Mouse (Mus musculus) heart, adult 2 months (tissue): ENCODE results near the gene Crip3. TPM values are rescaled to one million over a fixed set of nuclear protein-coding genes. Genes with fewer than 3 reads are reported as not detected.
A peak's percentile ranks its signal among the peaks of the same experiment; 100 is the strongest.

Experiments used
- DNase-seq, 2 experiments: peaks; one replicate each; pipeline ENCODE4 v3.0.0; 2021
- H3K27ac ChIP-seq: fragments of 200-600 bp; 2 replicates; pipeline ENCODE4 v1.8.1; 2022
- H3K27me3 ChIP-seq: fragments of 200-500 bp; 2 replicates; pipeline ENCODE4 v1.6.1; 2012; ENCODE audit warnings: mild to moderate bottlenecking, low read length, inconsistent platforms, mixed read lengths; ENCODE audit not compliant: control insufficient read depth, insufficient read depth
- H3K36me3 ChIP-seq: fragments of 200-500 bp; 2 replicates; pipeline ENCODE4 v1.6.1; 2012; ENCODE audit warnings: low read length, inconsistent platforms; ENCODE audit not compliant: control insufficient read depth, insufficient read depth
- H3K4me1 ChIP-seq: fragments of 200-500 bp; 2 replicates; pipeline ENCODE4 v1.6.1; 2011; ENCODE audit warnings: low read length; ENCODE audit not compliant: control insufficient read depth, insufficient read depth
- H3K4me3 ChIP-seq: fragments of 200-600 bp; 2 replicates; pipeline ENCODE4 v1.8.1; 2022
- H3K79me2 ChIP-seq: fragments of 200-500 bp; replicated peaks from 2 replicates; pipeline ENCODE4 v1.6.1; 2012; ENCODE audit warnings: mild to moderate bottlenecking, inconsistent platforms, low read length, moderate library complexity, mixed read lengths; ENCODE audit not compliant: control insufficient read depth, insufficient read depth
- H3K9ac ChIP-seq: fragments of 200-500 bp; 2 replicates; pipeline ENCODE4 v1.6.1; 2012; ENCODE audit warnings: low read depth, mild to moderate bottlenecking, control low read depth, inconsistent platforms, low read length, mixed read lengths
- CTCF ChIP-seq: fragments of 200-600 bp; IDR thresholded peaks from 2 replicates; pipeline ENCODE4 v1.8.1; 2022; ENCODE audit warnings: antibody characterized with exemption, mild to moderate bottlenecking, moderate library complexity
- EP300 ChIP-seq: fragments of 200-500 bp; IDR thresholded peaks from 2 replicates; pipeline ENCODE4 v1.6.1; 2011; ENCODE audit warnings: low read depth, low read length, control low read depth; ENCODE audit not compliant: insufficient read depth
- POLR2A ChIP-seq: fragments of 200-500 bp; IDR thresholded peaks from 2 replicates; pipeline ENCODE4 v1.6.1; 2011; ENCODE audit warnings: mild to moderate bottlenecking, low read depth, low read length, control low read depth; ENCODE audit not compliant: insufficient read depth
- WGBS: fragments of 180-500 bp; shearing (Covaris S2); methylation state at CpG from one replicate; pipeline ENCODE4 v1.1.7; 2018; 5-methylcytosine and 5-hydroxymethylcytosine counted together
- intact Hi-C: fragments of 180-260 bp; cut with DNase I; formaldehyde crosslinking; loops from one replicate; pipeline ENCODE4 v1.15.1; 2025
- polyA plus RNA-seq: library from polyadenylated mRNA; depleted of rRNA; stranded (reverse); fragments of >200 nt; gene quantifications from 2 replicates; pipeline ENCODE4 v1.2.3, GENCODE M21; 2012
- total RNA-seq, 2 experiments: library from RNA; stranded (reverse); gene quantifications; 2 replicates each; pipeline ENCODE4 v1.2.3; 2021

Gene Crip3
- total and polyA plus RNA-seq, 3 experiments, result 0.76 to 3.8 (median 0.82) TPM

DNA sequence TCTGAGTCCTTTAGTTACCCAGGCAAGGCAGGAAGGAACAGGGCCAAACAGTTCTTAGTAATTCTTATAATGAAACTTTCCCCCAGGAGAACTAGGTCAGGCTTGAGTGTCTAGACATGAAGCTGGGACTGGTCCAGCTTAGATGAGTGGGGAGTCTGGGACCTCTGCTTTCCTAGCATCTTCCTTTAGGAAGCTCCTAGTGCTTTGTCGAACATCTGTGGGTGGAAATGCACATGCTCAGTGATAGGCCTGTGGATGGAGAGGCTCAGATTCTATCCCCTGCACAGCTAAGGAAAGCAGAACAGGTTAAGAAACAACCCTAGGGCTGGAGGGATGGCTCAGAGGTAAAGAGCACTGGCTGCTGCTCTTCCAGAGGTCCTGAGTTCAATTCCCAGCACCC, 34.1 kb upstream of the Crip3 start:
- intact Hi-C loops, result no loop called here

DNA sequence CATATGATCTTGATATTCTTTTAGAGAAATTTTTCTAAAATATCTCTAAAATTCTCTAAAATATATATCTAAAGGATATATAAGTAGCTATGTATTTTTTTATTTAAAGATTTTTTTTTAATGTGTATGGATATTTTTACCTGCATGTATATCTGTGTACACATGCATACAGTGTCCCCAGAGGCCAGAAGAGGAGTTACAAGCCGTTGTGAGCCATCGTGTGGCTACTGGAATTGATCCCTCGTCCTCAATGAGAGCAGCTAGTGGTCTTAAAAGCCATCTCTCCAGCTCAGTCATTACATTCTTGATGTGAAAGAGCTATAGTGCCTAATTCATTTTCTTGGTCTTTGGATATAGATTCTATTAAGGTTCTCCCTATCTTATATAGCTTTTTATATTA, 20.2 kb upstream of the Crip3 start:
- H3K27me3 ChIP-seq, result no peaks in the 10 kb centered on the region
- H3K9ac ChIP-seq, result no peak overlapping the region
- no peaks in the 10 kb centered on the region for H3K79me2 ChIP-seq
- 0 out of 2 replicates have a peak, but pooled peaks cover 2% of the 10 kb centered on the region for H3K4me1 ChIP-seq
- no peak overlapping the region for H3K27ac ChIP-seq
- DNase-seq, result no peak
- H3K4me3 ChIP-seq, result no peak overlapping the region
- intact Hi-C loops, result no loop called here
- 35% methylated on average over 3 of the region's 3 CpGs for WGBS
- peaks cover 13% of the 10 kb centered on the region for H3K36me3 ChIP-seq
- TF ChIP-seq EP300 (no peak), CTCF (peak; percentile 63)

More for the DNA sequence above, 34.1 kb upstream of the Crip3 start:
- Histone ChIP-seq H3K4me3 (no peak overlapping the region), H3K79me2 (no peaks in the 10 kb centered on the region), H3K27ac (no peak overlapping the region), H3K9ac (no peak overlapping the region), H3K4me1 (no peaks in the 10 kb centered on the region), H3K36me3 (no peaks in the 10 kb centered on the region), H3K27me3 (no peaks in the 10 kb centered on the region)
- TF ChIP-seq POLR2A, result no peak
- no peak for TF ChIP-seq CTCF
- no peak for TF ChIP-seq EP300
- DNase-seq, result no peak
- WGBS, result 73% methylated on average over 1 of the region's 1 CpGs

DNA sequence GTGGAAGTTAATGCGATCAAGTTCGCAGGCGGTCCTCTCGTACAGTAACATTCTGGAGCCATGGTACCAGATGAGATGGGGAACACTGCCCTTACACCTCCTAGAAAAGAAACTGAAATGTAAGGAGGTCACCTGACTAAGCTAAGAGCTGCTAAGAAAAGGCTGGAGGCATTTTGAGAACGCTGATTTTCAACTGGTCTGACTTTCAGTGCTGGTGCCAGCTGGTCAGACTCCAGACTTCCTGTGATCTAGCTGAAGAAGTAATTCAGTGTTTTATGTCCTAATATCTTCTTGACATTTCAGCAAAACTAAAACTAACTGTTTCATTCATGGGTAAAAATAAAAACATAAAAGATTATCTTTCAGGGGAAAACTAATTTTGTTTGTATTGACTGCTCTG, 10.1 kb upstream of the Crip3 start:
- DNase-seq, result peak in 1 of 2 experiments; percentile 32

DNA sequence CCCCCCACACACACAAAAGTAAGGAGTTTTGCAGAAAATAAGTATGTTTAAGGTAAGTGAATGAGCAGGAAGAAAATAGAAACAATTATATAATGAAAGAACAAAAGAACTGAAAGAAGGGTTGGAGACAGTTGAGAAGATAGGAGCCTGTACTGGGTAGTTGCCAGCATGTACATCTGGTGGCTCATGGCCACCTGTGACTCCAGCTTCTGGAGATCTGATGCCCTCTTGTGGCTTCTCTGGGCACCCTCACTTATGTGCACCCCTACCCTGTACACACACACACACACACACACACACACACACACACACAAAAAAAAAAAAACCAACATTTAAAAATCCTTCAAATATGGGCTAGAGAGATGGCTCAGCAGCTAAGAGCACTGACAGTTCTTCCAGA, 9.0 kb upstream of the Crip3 start:
- TF ChIP-seq EP300 (no peak), CTCF (no peak), POLR2A (no peak)
- DNase-seq, result no peak
- no peaks in the 10 kb centered on the region for H3K27me3 ChIP-seq
- H3K4me3 ChIP-seq, result no peak overlapping the region
- intact Hi-C loops, result no loop called here
- no peaks in the 10 kb centered on the region; the same call in 1 of the 2 replicates for H3K4me1 ChIP-seq
- H3K9ac ChIP-seq, result no peak overlapping the region
- no peak overlapping the region for H3K27ac ChIP-seq
- no peaks in the 10 kb centered on the region for H3K79me2 ChIP-seq
- H3K36me3 ChIP-seq, result no peaks in the 10 kb centered on the region

More for the DNA sequence above, 10.1 kb upstream of the Crip3 start:
- no peak for TF ChIP-seq CTCF
- H3K79me2 ChIP-seq, result no peaks in the 10 kb centered on the region
- H3K4me1 ChIP-seq, result no peaks in the 10 kb centered on the region; the same call in 1 of the 2 replicates
- H3K4me3 ChIP-seq, result no peak overlapping the region
- peak overlapping the region; percentile 40; the same call in 1 of the 2 replicates for H3K27ac ChIP-seq
- H3K27me3 ChIP-seq, result no peaks in the 10 kb centered on the region
- 44% methylated on average over 5 of the region's 5 CpGs for WGBS
- H3K9ac ChIP-seq, result no peak overlapping the region
- intact Hi-C loops, result no loop called here
- peaks cover 3% of the 10 kb centered on the region; the same call in 1 of the 2 replicates for H3K36me3 ChIP-seq

DNA sequence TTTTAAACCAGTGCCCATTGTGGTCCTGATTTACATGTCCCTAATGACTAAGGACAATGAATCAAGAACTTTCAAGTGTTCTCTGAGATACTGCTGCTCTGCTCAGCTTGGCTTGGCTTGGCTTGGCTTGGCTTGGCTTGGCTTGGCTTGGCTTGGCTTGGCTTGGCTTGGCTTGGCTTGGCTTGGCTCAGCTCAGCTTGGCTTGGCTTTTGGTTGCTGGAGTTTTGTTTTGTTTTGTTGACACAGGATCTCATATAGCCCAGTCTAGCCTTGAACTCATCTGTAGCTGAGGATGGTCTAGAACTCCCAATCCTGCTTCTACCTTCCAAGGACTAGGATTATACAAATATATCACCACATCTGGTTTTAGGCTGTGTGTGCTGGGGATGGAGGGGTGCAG, 2.2 kb upstream of the Crip3 start:
- TF ChIP-seq POLR2A (no peak), EP300 (no peak), CTCF (no peak)
- peak; percentile 52 to 61 for DNase-seq
- Histone ChIP-seq H3K27ac (no peak overlapping the region), H3K36me3 (no peaks in the 10 kb centered on the region), H3K4me1 (peaks cover 1% of the 10 kb centered on the region), H3K79me2 (no peaks in the 10 kb centered on the region), H3K9ac (no peak overlapping the region), H3K4me3 (no peak overlapping the region), H3K27me3 (no peaks in the 10 kb centered on the region)
- intact Hi-C loops, result no loop called here

DNA sequence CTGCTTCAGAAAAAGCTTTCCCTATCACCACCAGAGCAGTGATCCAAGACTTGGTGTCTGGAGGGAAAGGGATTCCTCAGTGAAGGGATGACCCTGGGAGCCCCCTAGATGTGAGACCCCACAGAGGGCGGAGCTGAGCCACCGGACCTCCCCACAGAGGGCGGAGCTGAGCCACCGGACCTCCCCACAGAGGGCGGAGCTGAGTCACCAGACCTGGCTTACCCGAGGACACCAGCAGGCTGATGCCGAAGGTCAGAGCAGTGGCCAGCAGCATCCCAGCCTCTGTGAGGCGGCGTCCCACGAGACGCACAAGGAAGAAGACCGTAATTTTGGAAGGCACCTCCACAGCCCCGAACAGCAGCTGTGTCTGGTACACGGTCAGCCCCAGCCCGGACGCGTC, 4.9 kb downstream of the Crip3 start:
- WGBS, result 7% methylated on average over 17 of the region's 17 CpGs
- no peak overlapping the region for H3K4me3 ChIP-seq
- H3K9ac ChIP-seq, result no peak overlapping the region
- DNase-seq, result no peak
- no peak for TF ChIP-seq EP300
- TF ChIP-seq POLR2A, result no peak
- TF ChIP-seq CTCF, result no peak
- H3K79me2 ChIP-seq, result no peaks in the 10 kb centered on the region
- H3K27ac ChIP-seq, result no peak overlapping the region
- intact Hi-C loops, result no loop called here
- H3K27me3 ChIP-seq, result no peaks in the 10 kb centered on the region
- H3K36me3 ChIP-seq, result no peaks in the 10 kb centered on the region
- no peaks in the 10 kb centered on the region; the same call in 1 of the 2 replicates for H3K4me1 ChIP-seq
